Mouse (Mus musculus) MEL (cell line): ENCODE results near the gene Kcnd3. TPM values are rescaled to one million over a fixed set of nuclear protein-coding genes. Genes with fewer than 3 reads are reported as not detected.

Experiments used
- DNase-seq: peaks from one replicate; pipeline ENCODE4 v3.0.0; 2011; ENCODE audit warnings: low read depth, low spot score
- H3K27ac ChIP-seq: 2 replicates; pipeline ENCODE4 v1.5.1; 2012; ENCODE audit warnings: low read depth, mild to moderate bottlenecking, control low read depth, low read length, moderate library complexity; ENCODE audit not compliant: control insufficient read depth
- H3K27me3 ChIP-seq, 2 experiments: fragments of 150-350 bp in 1 of 2; sonication (generic) in 1 of 2; 2 replicates each; pipeline ENCODE4 v1.6.1; 2012; ENCODE audit warnings: low read length in 2 of 2, mild to moderate bottlenecking in 2 of 2, improper control_type of control experiment in 1 of 2, moderate library complexity in 1 of 2; ENCODE audit not compliant: insufficient read depth in 2 of 2, control insufficient read depth in 1 of 2
- H3K36me3 ChIP-seq, 2 experiments: 2 replicates each; pipeline ENCODE4 v1.6.1; 2012 to 2014; ENCODE audit warnings: low read length in 2 of 2, improper control_type of control experiment in 1 of 2, inconsistent platforms in 1 of 2, mild to moderate bottlenecking in 1 of 2; ENCODE audit not compliant: insufficient read depth in 2 of 2, control insufficient read depth in 1 of 2
- H3K4me1 ChIP-seq, 2 experiments: fragments of 150-350 bp in 1 of 2; sonication (generic) in 1 of 2; 2 replicates each; pipeline ENCODE4 v1.6.1; 2012; ENCODE audit warnings: low read length in 2 of 2, improper control_type of control experiment in 1 of 2, mild to moderate bottlenecking in 1 of 2; ENCODE audit not compliant: insufficient read depth in 2 of 2, control insufficient read depth in 1 of 2
- H3K4me3 ChIP-seq, 2 experiments: fragments of 150-350 bp in 1 of 2; sonication (generic) in 1 of 2; 2 replicates each; pipeline ENCODE4 v1.5.1; 2012; ENCODE audit warnings: low read depth in 2 of 2, low read length in 2 of 2, mild to moderate bottlenecking in 2 of 2, moderate library complexity in 2 of 2, control low read depth in 1 of 2, improper control_type of control experiment in 1 of 2; ENCODE audit not compliant: control insufficient read depth in 1 of 2, insufficient read depth in 1 of 2
- H3K79me2 ChIP-seq: 2 replicates; pipeline ENCODE4 v1.6.1; 2012; ENCODE audit warnings: mild to moderate bottlenecking, low read length, moderate library complexity; ENCODE audit not compliant: control insufficient read depth, poor library complexity, insufficient read depth
- H3K9ac ChIP-seq: 2 replicates; pipeline ENCODE4 v1.6.1; 2012; ENCODE audit warnings: low read depth, mild to moderate bottlenecking, control low read depth, low read length, moderate library complexity; ENCODE audit not compliant: control insufficient read depth, poor library complexity, severe bottlenecking
- H3K9me3 ChIP-seq: fragments of 150-350 bp; sonication (generic); replicated peaks from 2 replicates; pipeline ENCODE4 v1.6.1; 2012; ENCODE audit warnings: mild to moderate bottlenecking, low read length, improper control_type of control experiment, moderate library complexity; ENCODE audit not compliant: insufficient read depth
- E2F4 ChIP-seq: IDR thresholded peaks from 2 replicates; pipeline ENCODE4 v1.6.1; 2011; ENCODE audit warnings: low read depth, low read length, improper control_type of control experiment, borderline replicate concordance
- EP300 ChIP-seq, 2 experiments: IDR thresholded peaks; 2 replicates each; pipeline ENCODE4 v1.6.1; 2011; ENCODE audit warnings: improper control_type of control experiment in 2 of 2, low read length in 2 of 2, low read depth in 1 of 2, mild to moderate bottlenecking in 1 of 2
- GABPA ChIP-seq: IDR thresholded peaks from 2 replicates; pipeline ENCODE4 v1.6.1; 2012; ENCODE audit warnings: low read depth, mild to moderate bottlenecking, inconsistent platforms, low read length, improper control_type of control experiment, moderate library complexity
- HCFC1 ChIP-seq: IDR thresholded peaks from 2 replicates; pipeline ENCODE4 v1.6.1; 2012; ENCODE audit warnings: low read depth, mild to moderate bottlenecking, inconsistent platforms, low read length, improper control_type of control experiment, moderate library complexity
- JUND ChIP-seq: IDR thresholded peaks from 2 replicates; pipeline ENCODE4 v1.6.1; 2011; ENCODE audit warnings: low read depth, mild to moderate bottlenecking, improper control_type of control experiment, low read length
- KAT2A ChIP-seq: conservative IDR thresholded peaks from 2 replicates; pipeline ENCODE4 v1.6.1; 2012; ENCODE audit warnings: low read depth, low read length, improper control_type of control experiment, inconsistent platforms
- NELFE ChIP-seq: IDR thresholded peaks from 2 replicates; pipeline ENCODE4 v1.6.1; 2011; ENCODE audit warnings: low read depth, low read length, improper control_type of control experiment
- POLR2A ChIP-seq, 2 experiments: IDR thresholded peaks; 2 replicates each; pipeline ENCODE4 v1.6.1; 2011 to 2012; ENCODE audit warnings: low read length in 2 of 2, mild to moderate bottlenecking in 2 of 2, control low read depth in 1 of 2, improper control_type of control experiment in 1 of 2, low read depth in 1 of 2, moderate library complexity in 1 of 2; ENCODE audit not compliant: control insufficient read depth in 1 of 2, insufficient read depth in 1 of 2, poor library complexity in 1 of 2
- POLR2AphosphoS5 ChIP-seq: IDR thresholded peaks from 2 replicates; pipeline ENCODE4 v1.6.1; 2012; ENCODE audit warnings: low read depth, borderline replicate concordance, mild to moderate bottlenecking, inconsistent platforms, low read length, moderate library complexity, mixed read lengths
- RAD21 ChIP-seq: IDR thresholded peaks from 2 replicates; pipeline ENCODE4 v1.6.1; 2011; ENCODE audit warnings: mild to moderate bottlenecking, low read depth, low read length, improper control_type of control experiment
- SIN3A ChIP-seq: IDR thresholded peaks from 2 replicates; pipeline ENCODE4 v1.6.1; 2012; ENCODE audit warnings: low read length, improper control_type of control experiment, inconsistent platforms
- TAL1 ChIP-seq: IDR thresholded peaks from 2 replicates; pipeline ENCODE4 v1.6.1; 2012; ENCODE audit warnings: mild to moderate bottlenecking, inconsistent platforms, low read length, moderate library complexity, mixed read lengths
- TBP ChIP-seq: IDR thresholded peaks from 2 replicates; pipeline ENCODE4 v1.8.0; 2011; ENCODE audit warnings: low read depth, low read length, improper control_type of control experiment
- TCF12 ChIP-seq: IDR thresholded peaks from 2 replicates; pipeline ENCODE4 v1.6.1; 2014; ENCODE audit warnings: low read depth, mild to moderate bottlenecking, inconsistent platforms, low read length, improper control_type of control experiment, moderate library complexity
- UBTF ChIP-seq: IDR thresholded peaks from 2 replicates; pipeline ENCODE4 v1.6.1; 2012; ENCODE audit warnings: low read depth, mild to moderate bottlenecking, inconsistent platforms, low read length, improper control_type of control experiment, moderate library complexity, borderline replicate concordance; ENCODE audit not compliant: insufficient read depth
- ZNF384 ChIP-seq: IDR thresholded peaks from 2 replicates; pipeline ENCODE4 v1.6.1; 2012; ENCODE audit warnings: low read depth, mild to moderate bottlenecking, inconsistent platforms, low read length, improper control_type of control experiment
- polyA plus RNA-seq, 2 experiments: library from polyadenylated mRNA; stranded (reverse) in 1 of 2; unstranded in 1 of 2; fragments of >175 nt in 1 of 2; fragments of >200 nt in 1 of 2; gene quantifications; 2 replicates each; pipeline versions ENCODE4 v1.2.1 to v1.2.4; 2012; ENCODE audit warnings: low replicate concordance in 2 of 2, low read depth in 1 of 2; ENCODE audit not compliant: insufficient read length in 2 of 2, insufficient read depth in 1 of 2, missing spikeins in 1 of 2
- total RNA-seq: library from RNA; depleted of rRNA; stranded (reverse); fragments of 300-350 nt; gene quantifications from 2 replicates; pipeline ENCODE4 v1.2.3, GENCODE M21; 2012

Gene Kcnd3
- total and polyA plus RNA-seq, 3 experiments: 0.01 TPM; not detected in 2

GRCm38 (mm10) chr3:105693327-105694080 lies 241.4 kb downstream of the Kcnd3 start:
- Histone ChIP-seq H3K27ac (no peak overlapping the region), H3K27me3 (peaks cover 0 to 2% of the 10 kb centered on the region in 2 experiments; a peak in 1 of 4 replicates)
- no peak for TF ChIP-seq JUND
- TF ChIP-seq TBP: no peak
- no peak for TF ChIP-seq ZNF384
- no peak for TF ChIP-seq SIN3A
- TF ChIP-seq POLR2AphosphoS5: no peak
- TF ChIP-seq KAT2A: no peak
- no peak for TF ChIP-seq E2F4
- TF ChIP-seq NELFE: no peak
- no peak for TF ChIP-seq GABPA
- no peak for TF ChIP-seq RAD21
- no peak for TF ChIP-seq TCF12
- TF ChIP-seq TAL1: no peak
- TF ChIP-seq, all 39 proteins: peak for 0
- DNase-seq: no peak
- Histone ChIP-seq H3K4me3 (no peak overlapping the region), H3K79me2 (no peaks in the 10 kb centered on the region), H3K9me3 (no peaks in the 10 kb centered on the region), H3K9ac (no peak overlapping the region), H3K4me1 (peaks cover 8 to 17% of the 10 kb centered on the region in 2 experiments), H3K36me3 (peaks cover 0 to 13% of the 10 kb centered on the region in 2 experiments; a peak in 2 of 4 replicates)

- H3K4me1 ChIP-seq: peaks cover 24 to 26% of the 10 kb centered on the region in 2 experiments
- peaks cover 0 to 2% of the 10 kb centered on the region in 2 experiments; a peak in 1 of 4 replicates for H3K27me3 ChIP-seq
- DNase-seq: no peak
- TF ChIP-seq HCFC1 (no peak), NELFE (no peak), POLR2A (IDR thresholded peaks at IDR 0.05; ENCODE audit: control insufficient read depth in 1 of 2, insufficient read depth in 1 of 2, low read depth in 1 of 2, low read length in 2 of 2, poor library complexity in 1 of 2) (no peak), POLR2AphosphoS5 (no peak), EP300 (IDR thresholded peaks at IDR 0.05; ENCODE audit: low read depth in 1 of 2, low read length in 2 of 2) (no peak), TCF12 (no peak), UBTF (no peak)
- no peak overlapping the region for H3K27ac ChIP-seq
- no peaks in the 10 kb centered on the region for H3K9me3 ChIP-seq
- H3K9ac ChIP-seq: no peak overlapping the region
- H3K4me3 ChIP-seq: no peak overlapping the region
- H3K79me2 ChIP-seq: no peaks in the 10 kb centered on the region
- H3K36me3 ChIP-seq: peaks cover 0 to 25% of the 10 kb centered on the region in 2 experiments; a peak in 2 of 4 replicates
These were observed 243.6 kb downstream of the Kcnd3 start for GRCm38 (mm10) chr3:105695476-105696386.
